Mouse (Mus musculus) olfactory bulb, adult 2 months (tissue): Measurements from ENCODE around the gene Gpr87.

Experiments used
- CTCF ChIP-seq: fragments of 200-500 bp; IDR thresholded peaks from 2 replicates; pipeline ENCODE4 v1.5.1; 2012; ENCODE audit warnings: low read depth, mild to moderate bottlenecking, low read length, moderate library complexity; ENCODE audit not compliant: insufficient read depth
- POLR2A ChIP-seq: fragments of 200-500 bp; IDR thresholded peaks from 2 replicates; pipeline ENCODE4 v1.6.1; 2012; ENCODE audit warnings: mild to moderate bottlenecking, low read depth, low read length, moderate library complexity; ENCODE audit not compliant: insufficient read depth

DNA sequence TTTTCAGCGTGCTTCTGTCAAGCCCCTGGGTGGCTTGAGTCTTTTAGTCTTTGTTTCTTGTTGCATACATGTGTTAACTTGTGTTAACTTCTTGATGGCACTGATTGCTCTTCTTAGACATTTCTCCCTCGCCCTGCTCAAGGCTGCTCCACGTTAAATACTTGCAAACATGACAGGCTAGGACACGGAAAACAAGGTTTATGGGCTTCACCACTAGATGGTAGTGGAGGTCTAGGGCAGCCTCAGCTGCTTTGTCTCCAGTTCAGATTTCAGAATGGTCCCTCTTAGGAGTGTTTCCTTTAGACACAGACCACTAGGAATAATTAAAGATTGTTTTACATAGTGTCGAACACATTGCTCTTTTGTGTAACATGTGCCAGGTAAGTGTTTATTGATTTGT lies 19.7 kb downstream of the Gpr87 start:
- TF ChIP-seq POLR2A (no peak), CTCF (no peak)
